Mouse (Mus musculus) liver, adult 2 months (tissue): ENCODE results near the gene Cask.

Experiments used
- CTCF ChIP-seq: fragments of 200-500 bp; IDR thresholded peaks from 2 replicates; pipeline ENCODE4 v1.5.1; 2011; ENCODE audit warnings: low read depth, low read length, control low read depth
- POLR2A ChIP-seq: fragments of 200-500 bp; IDR thresholded peaks from 2 replicates; pipeline ENCODE4 v1.6.1; 2011; ENCODE audit warnings: low read length, control low read depth; ENCODE audit not compliant: insufficient read depth; ENCODE audit errors: extremely low read depth

GRCm38 (mm10) chrX:13490941-13491340 lies 360.2 kb downstream of the Cask start:
- TF ChIP-seq CTCF (no peak), POLR2A (no peak)
